Mouse (Mus musculus) 416B (cell line): ENCODE data around the gene Gm13287.
"Not testable (repeated sequence)": the region's sequence is repeated elsewhere in the genome, so short reads cannot be mapped to it uniquely, and the experiment has no call there.

Source experiments
- DNase-seq: peaks from one replicate; pipeline ENCODE4 v3.0.0; 2011; ENCODE audit warnings: low read depth

The Gm13287 gene

GRCm38 (mm10) chr4:88797097-88797496 lies 6.0 kb upstream of the Gm13287 start, which contains the start of gene Gm13279:
Gene Gm13279, plus strand, starts transcription at chr4:88797397.
- not testable (repeated sequence) for DNase-seq

- DNase-seq, result not testable (repeated sequence)
Measured at GRCm38 (mm10) chr4:88799365-88799764, 3.7 kb upstream of the Gm13287 start, which contains the start of gene Gm13285. Gene Gm13285, plus strand, starts transcription at chr4:88799665.

- not testable (repeated sequence) for DNase-seq
Measured at GRCm38 (mm10) chr4:88805231-88805630, 2.2 kb downstream of the Gm13287 start, which contains the start of gene Gm13288. Gene Gm13288, plus strand, starts transcription at chr4:88805531.

GRCm38 (mm10) chr4:88805761-88806160 lies 2.7 kb downstream of the Gm13287 start:
- DNase-seq, result not testable (repeated sequence)

GRCm38 (mm10) chr4:88815928-88816327 lies 12.9 kb downstream of the Gm13287 start, which contains the start of gene Ifna7:
Gene Ifna7, plus strand, starts transcription at chr4:88816228.
- DNase-seq, result no peak

- DNase-seq, result no peak
Measured at GRCm38 (mm10) chr4:88819659-88820058, 16.6 kb downstream of the Gm13287 start, which contains the start of gene Ifna11. Gene Ifna11, plus strand, starts transcription at chr4:88819959.

GRCm38 (mm10) chr4:88822995-88823394 lies 19.9 kb downstream of the Gm13287 start:
- peak; percentile 32 for DNase-seq

GRCm38 (mm10) chr4:88827116-88827515 lies 24.1 kb downstream of the Gm13287 start, which contains the start of gene Ifna6:
Gene Ifna6, plus strand, starts transcription at chr4:88827416.
- DNase-seq, result not testable (repeated sequence)

GRCm38 (mm10) chr4:88830523-88830922 lies 27.5 kb downstream of the Gm13287 start:
- peak; percentile 61 for DNase-seq

- DNase-seq, result not testable (repeated sequence)
Measured at GRCm38 (mm10) chr4:88835225-88835624, 32.2 kb downstream of the Gm13287 start, which contains the start of gene Ifna5. Gene Ifna5, plus strand, starts transcription at chr4:88835525.

- peak; percentile 52 for DNase-seq
Measured at GRCm38 (mm10) chr4:88838828-88839227, 35.8 kb downstream of the Gm13287 start.

GRCm38 (mm10) chr4:88840058-88840457 lies 37.0 kb downstream of the Gm13287 start:
- DNase-seq, result peak; percentile 77

- no peak for DNase-seq
Measured at GRCm38 (mm10) chr4:88841438-88841911, 38.4 kb downstream of the Gm13287 start, which contains the start of gene Ifna4. Gene Ifna4, plus strand, starts transcription at chr4:88841861.

GRCm38 (mm10) chr4:88845334-88845733 lies 42.3 kb downstream of the Gm13287 start:
- DNase-seq, result peak; percentile 61

GRCm38 (mm10) chr4:88849698-88850097 lies 46.6 kb downstream of the Gm13287 start, which contains the start of gene Ifna1:
Gene Ifna1, plus strand, starts transcription at chr4:88850087.
- no peak for DNase-seq

- DNase-seq, result no peak
Measured at GRCm38 (mm10) chr4:88851026-88851763, 48.1 kb downstream of the Gm13287 start.
